Mouse (Mus musculus) E14TG2a.4 (cell line): ENCODE results near the gene Spata31d1a.

Experiments used
- H3K27me3 ChIP-seq: 2 replicates; pipeline ENCODE4 v1.6.1; 2014; ENCODE audit warnings: low read length, control low read depth; ENCODE audit not compliant: insufficient read depth
- H3K36me3 ChIP-seq: 2 replicates; pipeline ENCODE4 v1.6.1; 2014; ENCODE audit warnings: low read length, control low read depth; ENCODE audit not compliant: insufficient read depth
- H3K4me1 ChIP-seq: replicated peaks from 2 replicates; pipeline ENCODE4 v1.6.1; 2014; ENCODE audit warnings: low read depth, low read length, control low read depth
- H3K4me3 ChIP-seq: replicated peaks from 2 replicates; pipeline ENCODE4 v1.5.1; 2014; ENCODE audit warnings: mild to moderate bottlenecking, low read length
- H3K9me3 ChIP-seq: 2 replicates; pipeline ENCODE4 v1.6.1; 2014; ENCODE audit warnings: low read length, control low read depth
- CTCF ChIP-seq: conservative IDR thresholded peaks from 2 replicates; pipeline ENCODE4 v1.5.1; 2014; ENCODE audit warnings: low read length
- NANOG ChIP-seq: IDR thresholded peaks from 2 replicates; pipeline ENCODE4 v1.6.1; 2014; ENCODE audit warnings: borderline replicate concordance, low read length, mixed read lengths
- POU5F1 ChIP-seq: IDR thresholded peaks from 2 replicates; pipeline ENCODE4 v1.6.1; 2014; ENCODE audit warnings: low read length, borderline replicate concordance

Gene Spata31d1a

DNA sequence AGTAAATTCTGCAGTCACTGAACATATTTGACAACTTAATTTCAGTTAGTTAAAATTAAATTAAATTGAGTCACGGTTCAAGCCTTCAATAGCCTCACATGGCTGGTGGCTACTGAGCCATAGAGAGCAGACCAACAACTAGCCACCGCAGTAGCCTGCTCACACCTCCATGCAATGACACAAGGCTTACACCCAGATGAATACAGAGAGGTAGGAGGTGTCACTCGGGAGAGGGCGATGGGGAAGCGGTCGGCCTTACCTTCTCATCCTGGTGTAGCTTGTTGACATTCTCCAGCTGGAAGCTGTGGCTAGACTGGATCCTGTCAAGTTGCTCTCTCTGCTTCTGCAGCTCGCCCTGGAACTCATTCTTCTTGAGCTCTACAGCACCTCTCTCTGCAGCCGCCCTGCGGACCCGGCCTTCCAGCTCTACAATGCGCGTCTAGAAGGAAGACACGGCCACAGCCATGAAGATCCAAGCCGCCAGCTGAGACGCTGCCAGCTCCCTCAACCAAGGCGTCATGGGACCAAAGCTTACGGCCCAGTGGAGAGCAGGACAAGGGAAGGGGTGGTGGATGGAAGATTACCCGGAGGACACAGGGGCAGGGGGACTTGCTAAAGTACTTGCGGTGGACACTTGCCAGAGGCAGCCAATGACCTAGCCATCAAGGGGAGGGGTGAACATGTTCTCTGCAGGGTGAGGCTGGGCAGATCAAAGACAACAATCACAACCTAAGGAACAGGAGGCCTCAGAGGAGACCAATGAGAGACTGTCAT lies 46.0 kb downstream of the Spata31d1a start:
- TF ChIP-seq NANOG (no peak), POU5F1 (no peak), CTCF (no peak)
- Histone ChIP-seq H3K4me3 (peak overlapping the region; percentile 23; the same call in 1 of the 2 replicates), H3K4me1 (peaks cover 98% of the 10 kb centered on the region), H3K9me3 (no peaks in the 10 kb centered on the region), H3K27me3 (no peaks in the 10 kb centered on the region), H3K36me3 (peaks cover 58% of the 10 kb centered on the region)

- H3K36me3 ChIP-seq: peaks cover 61% of the 10 kb centered on the region
- H3K4me1 ChIP-seq: peaks cover 99% of the 10 kb centered on the region
- no peaks in the 10 kb centered on the region for H3K27me3 ChIP-seq
- no peak for TF ChIP-seq CTCF
- no peak for TF ChIP-seq POU5F1
- no peak for TF ChIP-seq NANOG
- 0 out of 2 replicates have a peak overlapping the region, but pooled peaks have one; percentile 17 for H3K4me3 ChIP-seq
- no peaks in the 10 kb centered on the region; the same call in 1 of the 2 replicates for H3K9me3 ChIP-seq
These were observed 48.2 kb downstream of the Spata31d1a start for GRCm38 (mm10) chr13:59661966-59662365.

DNA sequence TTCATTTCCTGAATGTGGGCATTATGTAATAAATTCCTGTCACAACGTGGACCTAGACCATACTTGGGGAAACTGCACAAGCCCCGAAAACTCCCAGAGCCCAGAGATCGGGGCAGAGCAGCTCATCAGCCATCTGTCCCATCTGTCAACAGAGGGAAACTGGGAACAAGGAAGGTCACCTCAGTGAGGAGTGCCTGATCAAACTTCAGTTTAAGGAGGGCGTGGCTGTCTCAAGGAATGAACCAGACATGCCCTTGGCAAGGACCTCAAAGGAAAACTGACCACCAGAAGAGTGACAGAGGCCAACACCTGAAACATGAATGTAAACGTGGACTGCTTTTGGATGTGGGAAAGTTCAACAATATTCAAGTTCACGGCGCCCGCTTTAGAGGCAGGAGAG lies 48.7 kb downstream of the Spata31d1a start:
- H3K4me1 ChIP-seq: peaks cover 99% of the 10 kb centered on the region
- no peak overlapping the region for H3K4me3 ChIP-seq
- no peak for TF ChIP-seq POU5F1
- TF ChIP-seq NANOG: no peak
- TF ChIP-seq CTCF: no peak
- peaks cover 55% of the 10 kb centered on the region for H3K36me3 ChIP-seq
- H3K9me3 ChIP-seq: no peaks in the 10 kb centered on the region; the same call in 1 of the 2 replicates
- H3K27me3 ChIP-seq: no peaks in the 10 kb centered on the region

DNA sequence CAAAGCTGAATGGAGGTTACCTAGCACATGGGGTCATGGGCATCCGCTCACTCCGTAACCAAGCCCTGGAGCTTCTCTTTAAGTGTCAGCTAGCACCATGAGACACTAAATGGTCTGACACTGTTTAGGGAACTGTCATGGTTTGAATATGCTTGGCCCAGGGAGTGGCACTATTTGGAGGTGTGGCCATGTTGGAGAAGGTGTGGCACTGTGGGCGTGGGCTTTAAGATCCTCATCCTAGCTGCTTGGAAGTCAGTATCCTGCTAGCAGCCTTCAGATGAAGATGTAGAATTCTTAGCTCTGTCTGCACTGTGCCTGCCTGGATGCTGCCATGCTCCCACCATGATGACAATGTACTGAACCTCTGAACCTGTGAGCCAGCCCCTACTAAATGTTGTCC lies 49.8 kb downstream of the Spata31d1a start:
- TF ChIP-seq CTCF (no peak), NANOG (no peak), POU5F1 (no peak)
- peaks cover 99% of the 10 kb centered on the region for H3K4me1 ChIP-seq
- no peaks in the 10 kb centered on the region; the same call in 1 of the 2 replicates for H3K9me3 ChIP-seq
- no peak overlapping the region for H3K4me3 ChIP-seq
- peaks cover 47% of the 10 kb centered on the region for H3K36me3 ChIP-seq
- no peaks in the 10 kb centered on the region for H3K27me3 ChIP-seq

DNA sequence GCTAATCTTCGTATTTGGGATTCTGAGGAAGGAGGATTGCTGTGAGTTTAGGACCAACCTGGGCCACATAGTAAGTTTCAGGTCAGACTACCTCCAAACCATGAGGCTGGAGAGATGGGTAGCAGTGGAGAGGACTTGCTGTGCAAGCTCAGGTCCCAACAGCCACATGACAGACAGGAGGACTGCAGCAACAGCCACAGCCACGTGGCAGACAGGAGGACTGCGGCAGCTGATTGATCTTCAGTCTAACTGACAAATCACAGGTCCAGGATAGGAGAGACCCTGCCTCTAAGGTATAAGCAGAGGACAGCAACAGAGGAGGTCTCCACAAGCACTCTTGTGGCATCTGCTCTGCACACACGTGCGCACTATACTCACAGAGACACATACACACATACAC lies 52.3 kb downstream of the Spata31d1a start:
- no peaks in the 10 kb centered on the region for H3K27me3 ChIP-seq
- no peaks in the 10 kb centered on the region; the same call in 1 of the 2 replicates for H3K9me3 ChIP-seq
- TF ChIP-seq CTCF: no peak
- H3K4me1 ChIP-seq: peaks cover 99% of the 10 kb centered on the region
- H3K36me3 ChIP-seq: peaks cover 32% of the 10 kb centered on the region
- peak overlapping the region; percentile 51; the same call in 1 of the 2 replicates for H3K4me3 ChIP-seq

- Histone ChIP-seq H3K36me3 (peaks cover 33% of the 10 kb centered on the region), H3K4me1 (peaks cover 100% of the 10 kb centered on the region), H3K9me3 (no peaks in the 10 kb centered on the region; the same call in 1 of the 2 replicates), H3K4me3 (peak overlapping the region; percentile 63), H3K27me3 (no peaks in the 10 kb centered on the region)
- TF ChIP-seq NANOG (no peak), CTCF (no peak), POU5F1 (0 out of 2 replicates have a peak, but pooled peaks have one; percentile 57)
These were observed 53.1 kb downstream of the Spata31d1a start for GRCm38 (mm10) chr13:59656975-59657388.

GRCm38 (mm10) chr13:59656316-59656832 lies 53.8 kb downstream of the Spata31d1a start:
- Histone ChIP-seq H3K4me3 (peak overlapping the region; percentile 63), H3K4me1 (peaks cover 100% of the 10 kb centered on the region)
- no peak for TF ChIP-seq CTCF
- no peak for TF ChIP-seq POU5F1

GRCm38 (mm10) chr13:59655718-59656315 lies 54.3 kb downstream of the Spata31d1a start:
- no peaks in the 10 kb centered on the region for H3K27me3 ChIP-seq

More at GRCm38 (mm10) chr13:59656316-59656832, 53.8 kb downstream of the Spata31d1a start:
- H3K27me3 ChIP-seq: no peaks in the 10 kb centered on the region
- peaks cover 36% of the 10 kb centered on the region for H3K36me3 ChIP-seq
- no peaks in the 10 kb centered on the region; the same call in 1 of the 2 replicates for H3K9me3 ChIP-seq

More at GRCm38 (mm10) chr13:59655718-59656315, 54.3 kb downstream of the Spata31d1a start:
- Histone ChIP-seq H3K4me1 (peaks cover 100% of the 10 kb centered on the region), H3K36me3 (peaks cover 41% of the 10 kb centered on the region), H3K4me3 (peak overlapping the region; percentile 5; the same call in 1 of the 2 replicates), H3K9me3 (no peaks in the 10 kb centered on the region; the same call in 1 of the 2 replicates)
- TF ChIP-seq NANOG (no peak), POU5F1 (no peak), CTCF (no peak)
